Mouse (Mus musculus) stomach, postnatal 0 days (tissue): Measurements from ENCODE around the gene Lypd6b.

Experiments
- CTCF ChIP-seq: IDR thresholded peaks from 2 replicates; pipeline ENCODE4 v1.5.1; 2016; ENCODE audit warnings: antibody characterized with exemption, low read depth, mild to moderate bottlenecking, moderate library complexity
- EP300 ChIP-seq: optimal IDR thresholded peaks from 2 replicates; pipeline ENCODE3; 2016; ENCODE audit warnings: antibody characterized with exemption

DNA sequence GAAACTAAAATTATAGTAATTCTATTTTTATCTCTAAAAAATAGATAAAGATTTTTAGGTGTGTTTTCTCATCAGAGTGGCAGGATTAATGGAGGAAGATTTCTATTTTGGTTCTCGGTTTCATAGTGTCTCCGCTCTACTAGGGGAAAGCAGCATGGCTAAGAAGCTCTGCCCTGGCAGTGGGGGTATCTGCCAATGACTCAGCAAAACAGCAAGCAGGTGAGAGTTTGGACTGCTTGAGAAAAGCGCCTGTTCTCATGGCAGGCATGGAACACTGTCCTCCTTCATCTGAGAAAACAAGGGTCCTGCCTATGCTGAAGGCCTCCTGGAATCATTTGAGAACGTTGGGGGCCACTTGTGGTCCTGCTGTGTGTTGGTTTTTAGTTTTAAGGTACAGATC lies 12.3 kb upstream of the Lypd6b start:
- no peak for TF ChIP-seq CTCF
- TF ChIP-seq EP300, result no peak
